In the genomic region with DNA sequence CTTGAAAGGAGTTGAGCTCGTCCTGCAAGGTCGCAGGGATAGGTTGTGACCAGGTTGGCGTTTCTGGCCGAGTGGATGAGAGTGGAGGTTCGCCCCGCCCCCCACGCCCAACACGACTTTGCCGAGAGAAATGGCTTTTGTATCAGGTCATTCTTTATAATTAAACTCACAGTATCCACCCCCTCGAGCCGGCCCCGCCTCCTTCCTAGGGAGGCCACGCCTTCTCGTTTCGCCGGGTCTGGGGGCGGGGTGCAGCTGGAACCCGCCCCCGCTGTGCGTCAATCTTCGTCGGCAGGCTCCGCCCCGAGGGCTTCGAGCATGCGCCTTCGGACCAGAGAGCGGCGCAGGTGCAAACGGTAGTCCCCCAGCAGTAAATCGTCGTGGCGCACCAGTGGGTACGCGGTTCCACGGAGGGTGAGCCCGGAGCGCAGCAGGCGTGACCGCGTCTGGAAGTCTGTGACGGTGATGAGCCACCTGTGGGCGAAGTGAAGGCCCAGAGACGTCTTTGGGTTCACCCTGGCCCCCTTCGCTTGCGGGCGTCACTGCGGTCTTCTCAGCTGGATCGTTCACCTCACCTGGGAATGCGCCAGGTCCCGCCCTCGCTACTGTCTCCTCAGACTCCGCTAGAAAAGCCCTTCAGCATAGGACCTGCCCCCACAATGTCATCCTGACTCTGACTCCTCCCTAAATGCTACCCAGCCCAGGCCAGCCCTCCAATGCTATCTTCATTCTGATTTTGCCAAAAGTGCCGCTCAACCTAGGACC, we compare ENCODE assay signal across 9 mouse cellular contexts. TPM values are rescaled to one million over a fixed set of nuclear protein-coding genes. Genes with fewer than 3 reads are reported as not detected.
DNase-seq lines count a peak whose midpoint lies in the region; ATAC-seq lines count a peak whose summit lies in the region.
"Had no signal": no experiment of that assay in that cellular context is flagged by ENCODE, and none has a peak within 500 bp of the region (broad histone marks: within the 10 kb centered on the region; RNA-seq: fewer than 3 reads in every experiment).

No protein-coding gene starts in this region.

- peaks cover 42% of the 10 kb centered on the region for H3K4me1 ChIP-seq in hindbrain, embryonic 12.5 days

- WGBS in hindbrain, embryonic 12.5 days = under 1% methylated on average over 54 of the region's 54 CpGs

- H3K9me3 ChIP-seq in hindbrain, embryonic 12.5 days (replicated peaks) = no peaks in the 10 kb centered on the region

- peak; percentile 96 for DNase-seq in MN1 (ENCODE audit: low spot score)
- peak; percentile 97 for DNase-seq in cerebellum, adult 9-10 months
- DNase-seq in frontal cortex, postnatal 10 days (ENCODE audit: low spot score in 2 of 2) = peak; percentile 91 to 95
- peak; percentile 91 to 97 for DNase-seq in layer of hippocampus, postnatal 14 days (ENCODE audit: low spot score in 2 of 2)
- DNase-seq in lung, postnatal 10 days = peak; percentile 94
- peak; percentile 89 for DNase-seq in ovary, postnatal 36 days (ENCODE audit: low spot score)
- DNase-seq in thymus, postnatal 14 days = peak; percentile 89

- no peaks in the 10 kb centered on the region for H3K36me3 ChIP-seq in hindbrain, embryonic 12.5 days

- H3K4me2 ChIP-seq in hindbrain, embryonic 12.5 days (replicated peaks) = peak overlapping the region; percentile 85

- peak overlapping the region; percentile 95 for H3K27ac ChIP-seq in hindbrain, embryonic 12.5 days

- peaks cover 62% of the 10 kb centered on the region for H3K27me3 ChIP-seq in hindbrain, embryonic 12.5 days

- peak overlapping the region; percentile 43 for H3K4me3 ChIP-seq in hindbrain, embryonic 12.5 days
- H3K4me3 ChIP-seq: myocyte had no signal

- ATAC-seq in hindbrain, embryonic 12.5 days (ENCODE audit: low FRiP score) = peak; percentile 78

- peak overlapping the region; percentile 65 for H3K9ac ChIP-seq in hindbrain, embryonic 12.5 days

RNA-seq across cellular contexts. Expression of a gene that starts 23.8 kb away (rescaled TPM):
- polyA plus RNA-seq in hindbrain, embryonic 12.5 days (2016; fragmentation: Nextera tagmentation; extraction: Ambion mirVana) = 6.8 and 7.5 TPM in 2 replicates
- 10 to 100 TPM; 95.5 to 98.4 TPM for total RNA-seq in layer of hippocampus, postnatal 14 days (2021)
- polyA plus RNA-seq: myocyte had no signal

RNA-seq across cellular contexts. Expression of a gene that starts 25.5 kb away (rescaled TPM):
- 1.1 and 1.9 TPM in 2 replicates for polyA plus RNA-seq in hindbrain, embryonic 12.5 days (2016; fragmentation: Nextera tagmentation; extraction: Ambion mirVana)
- 1 to 10 TPM; 2.3 TPM for total RNA-seq in layer of hippocampus, postnatal 14 days (2021)
- polyA plus RNA-seq: myocyte had no signal

RNA-seq across cellular contexts. Expression of a gene that starts 50.0 kb away (rescaled TPM):
- polyA plus RNA-seq in hindbrain, embryonic 12.5 days (2016; fragmentation: Nextera tagmentation; extraction: Ambion mirVana) = 12.5 and 12.8 TPM in 2 replicates
- total RNA-seq in layer of hippocampus, postnatal 14 days (2021) = 100 to 1,000 TPM; 566 to 582 TPM

RNA-seq across cellular contexts. Expression of a gene that starts 53.4 kb away (rescaled TPM):
- polyA plus RNA-seq in hindbrain, embryonic 12.5 days (2016; fragmentation: Nextera tagmentation; extraction: Ambion mirVana) = 2.0 and 2.9 TPM in 2 replicates
- 1 to 10 TPM; 2.5 to 2.8 TPM for total RNA-seq in layer of hippocampus, postnatal 14 days (2021)

Comparison
In these comparisons a context has a peak if more than half of its experiments do, and no peak if none do; other contexts are left out.
1. Peak in every context shown above with its lines: DNase-seq, ATAC-seq, H3K4me3 ChIP-seq and H3K27ac ChIP-seq.